Mouse (Mus musculus): ENCODE data around the gene Pmp22.

- TF ChIP-seq NELFE (IDR thresholded peaks at IDR 0.05; ENCODE audit: low read depth, low read length) (no peak), POLR2AphosphoS2 (IDR thresholded peaks at IDR 0.05; ENCODE audit: low read length) (no peak)
Measured at GRCm38 (mm10) chr11:63103256-63103655, 25.5 kb upstream of the Pmp22 start.
